Mouse (Mus musculus) effector memory CD4-positive, alpha-beta T cell, adult 5 months (primary cell): ENCODE results near the gene Gm13271. TPM values are rescaled to one million over a fixed set of nuclear protein-coding genes. Genes with fewer than 3 reads are reported as not detected.

Experiments
- polyA plus RNA-seq: library from polyadenylated mRNA; unstranded; fragments of 100-300 nt; shearing (Covaris generic); gene quantifications from one replicate; pipeline ENCODE4 v1.2.1, GENCODE M21; 2017

Gm13271 gene
- polyA plus RNA-seq, result not detected

DNA sequence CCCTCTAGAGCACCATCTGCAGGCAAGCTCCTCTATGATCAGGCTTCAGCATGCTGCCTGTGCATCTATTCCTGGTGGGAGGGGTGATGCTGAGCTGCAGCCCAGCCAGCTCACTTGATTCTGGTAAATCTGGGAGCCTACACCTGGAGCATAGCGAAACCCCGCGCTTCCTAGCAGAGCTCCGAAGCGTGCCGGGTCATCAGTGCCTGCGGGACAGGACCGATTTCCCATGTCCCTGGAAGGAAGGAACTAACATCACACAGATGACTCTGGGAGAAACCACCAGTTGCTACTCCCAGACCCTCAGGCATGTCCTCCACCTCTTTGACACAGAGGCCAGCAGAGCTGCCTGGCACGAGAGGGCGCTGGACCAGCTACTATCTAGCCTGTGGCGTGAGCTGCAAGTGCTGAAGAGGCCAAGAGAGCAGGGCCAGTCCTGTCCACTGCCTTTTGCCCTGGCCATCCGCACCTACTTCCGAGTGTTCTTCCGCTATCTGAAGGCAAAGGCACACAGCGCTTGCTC is at the start of gene Gm13271:
Gene Gm13271 (plus strand): TSS at position 51 of the 523 bp plus-strand sequence.

DNA sequence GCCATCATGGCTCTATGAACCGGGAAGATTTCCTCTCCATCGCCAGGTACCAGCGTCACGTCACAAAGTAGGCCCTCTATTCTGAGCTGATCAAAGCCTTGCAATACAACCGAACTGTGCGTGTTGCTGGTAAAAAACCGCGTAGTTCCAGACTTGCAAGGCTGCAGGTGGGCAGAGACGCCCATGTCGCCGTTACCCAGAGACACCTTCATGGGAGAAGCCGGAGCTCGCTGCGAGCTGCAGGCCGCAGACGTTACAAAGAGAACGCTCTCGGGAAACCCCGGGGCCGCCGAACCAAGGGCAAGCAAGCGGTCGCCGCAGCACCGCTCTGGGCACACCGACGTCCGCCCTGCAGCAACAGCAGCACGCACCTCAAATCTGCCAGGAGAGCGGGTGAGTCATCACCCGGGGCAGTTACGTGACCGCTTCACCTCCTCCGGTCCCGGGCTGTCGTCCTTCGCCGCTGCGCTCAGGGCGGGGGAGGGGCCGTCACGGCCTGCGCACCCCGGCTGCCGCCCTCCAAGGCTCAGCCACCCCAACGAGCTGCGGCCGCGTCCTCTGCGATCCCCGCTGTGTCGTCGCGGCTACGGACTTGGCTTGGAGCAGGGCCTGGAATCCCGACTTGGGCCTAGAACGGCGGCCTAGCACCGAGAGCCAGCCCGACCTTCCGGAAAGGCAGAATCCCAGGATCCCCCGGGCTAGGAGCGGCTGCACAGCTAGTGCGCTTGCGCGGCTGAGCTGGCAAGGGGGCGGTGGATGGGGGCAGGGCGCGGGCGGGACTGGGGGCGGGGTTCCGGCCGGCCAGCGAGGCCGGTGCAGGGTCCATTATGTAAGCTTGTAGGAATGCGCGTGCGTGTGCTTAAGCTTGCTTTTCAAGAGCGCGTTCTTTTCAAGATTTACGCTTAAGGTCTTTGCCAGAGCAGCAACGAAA is 32.6 kb upstream of the Gm13271 start, which contains the start of the genes Gm26566 and Klhl9:
Gene Gm26566 (plus strand): TSS at position 15 of the 931 bp plus-strand sequence.
Gene Klhl9 (minus strand): TSS at position 675 of the 931 bp plus-strand sequence.

DNA sequence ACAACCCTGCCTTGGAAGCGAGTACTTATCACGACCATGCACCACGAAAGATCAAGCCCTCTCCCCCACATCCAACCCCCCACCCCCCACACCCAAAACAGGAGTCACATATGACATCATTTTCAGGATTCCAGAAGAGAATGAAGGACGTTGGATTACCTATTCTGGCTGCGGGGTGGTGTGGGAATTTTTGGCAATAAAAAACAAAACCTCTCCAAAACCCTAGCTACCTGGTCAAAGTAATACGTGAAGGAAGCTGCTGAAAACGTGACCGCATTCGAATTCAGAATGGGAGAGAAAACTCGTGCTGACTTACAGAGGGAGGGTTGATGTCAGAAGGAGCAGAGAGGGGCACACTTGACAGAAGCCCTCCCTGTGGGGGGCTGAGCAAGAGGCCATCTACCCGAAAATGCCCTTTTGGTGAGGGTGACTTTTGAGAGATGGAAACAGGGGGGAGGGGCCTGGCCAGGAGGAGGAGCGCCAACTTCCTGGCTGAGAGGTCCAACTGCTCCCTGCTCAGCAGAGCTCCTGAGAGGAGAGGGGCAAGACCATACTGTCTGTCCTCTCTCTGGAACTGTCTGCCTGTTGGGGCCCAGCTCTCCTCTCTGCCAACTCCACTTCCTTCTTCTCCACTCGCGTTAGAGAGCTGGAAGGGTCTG is 5.1 kb downstream of the Gm13271 start, which contains the start of gene Gm13283:
Gene Gm13283 (plus strand): TSS at position 510 of the 659 bp plus-strand sequence.

DNA sequence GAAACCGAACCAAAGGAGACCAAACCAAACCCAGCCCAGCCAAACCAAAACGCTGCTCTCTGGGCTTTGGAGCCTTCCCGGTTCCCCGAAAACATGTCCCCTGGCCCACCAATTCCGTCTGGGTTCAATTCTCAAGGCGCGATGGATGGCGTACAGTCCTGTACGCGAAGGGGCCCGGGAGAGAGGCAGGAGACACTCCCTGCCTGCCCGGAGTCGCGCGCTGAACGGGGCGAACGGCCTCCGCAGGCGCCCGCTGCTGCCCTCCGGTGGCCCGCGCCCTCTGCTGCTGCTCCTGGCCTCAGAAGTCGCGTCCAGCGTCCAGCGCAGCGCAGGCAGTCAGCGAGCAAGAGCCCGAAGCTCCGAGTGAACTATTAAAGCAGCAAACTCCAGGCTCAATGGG is 18.9 kb downstream of the Gm13271 start, which contains the start of gene Gm13290:
Gene Gm13290 (plus strand): TSS at position 301 of the 400 bp plus-strand sequence.

DNA sequence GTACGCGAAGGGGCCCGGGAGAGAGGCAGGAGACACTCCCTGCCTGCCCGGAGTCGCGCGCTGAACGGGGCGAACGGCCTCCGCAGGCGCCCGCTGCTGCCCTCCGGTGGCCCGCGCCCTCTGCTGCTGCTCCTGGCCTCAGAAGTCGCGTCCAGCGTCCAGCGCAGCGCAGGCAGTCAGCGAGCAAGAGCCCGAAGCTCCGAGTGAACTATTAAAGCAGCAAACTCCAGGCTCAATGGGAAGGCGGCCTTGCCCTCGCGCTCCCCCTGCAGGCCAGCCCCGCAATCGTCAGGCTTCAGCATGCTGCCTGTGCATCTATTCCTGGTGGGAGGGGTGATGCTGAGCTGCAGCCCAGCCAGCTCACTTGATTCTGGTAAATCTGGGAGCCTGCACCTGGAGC is 22.0 kb downstream of the Gm13271 start, which contains the start of gene Gm13289:
Gene Gm13289 (plus strand): TSS at position 301 of the 400 bp plus-strand sequence.

DNA sequence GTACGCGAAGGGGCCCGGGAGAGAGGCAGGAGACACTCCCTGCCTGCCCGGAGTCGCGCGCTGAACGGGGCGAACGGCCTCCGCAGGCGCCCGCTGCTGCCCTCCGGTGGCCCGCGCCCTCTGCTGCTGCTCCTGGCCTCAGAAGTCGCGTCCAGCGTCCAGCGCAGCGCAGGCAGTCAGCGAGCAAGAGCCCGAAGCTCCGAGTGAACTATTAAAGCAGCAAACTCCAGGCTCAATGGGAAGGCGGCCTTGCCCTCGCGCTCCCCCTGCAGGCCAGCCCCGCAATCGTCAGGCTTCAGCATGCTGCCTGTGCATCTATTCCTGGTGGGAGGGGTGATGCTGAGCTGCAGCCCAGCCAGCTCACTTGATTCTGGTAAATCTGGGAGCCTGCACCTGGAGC is 24.9 kb downstream of the Gm13271 start, which contains the start of gene Gm13272:
Gene Gm13272 (plus strand): TSS at position 301 of the 400 bp plus-strand sequence.

DNA sequence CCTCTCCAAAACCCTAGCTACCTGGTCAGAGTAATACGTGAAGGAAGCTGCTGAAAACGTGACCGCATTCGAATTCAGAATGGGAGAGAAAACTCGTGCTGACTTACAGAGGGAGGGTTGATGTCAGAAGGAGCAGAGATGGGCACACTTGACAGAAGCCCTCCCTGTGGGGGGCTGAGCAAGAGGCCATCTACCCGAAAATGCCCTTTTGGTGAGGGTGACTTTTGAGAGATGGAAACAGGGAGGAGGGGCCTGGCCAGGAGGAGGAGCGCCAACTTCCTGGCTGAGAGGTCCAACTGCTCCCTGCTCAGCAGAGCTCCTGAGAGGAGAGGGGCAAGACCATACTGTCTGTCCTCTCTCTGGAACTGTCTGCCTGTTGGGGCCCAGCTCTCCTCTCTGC is 27.2 kb downstream of the Gm13271 start, which contains the start of gene Ifnz:
Gene Ifnz (plus strand): TSS at position 301 of the 400 bp plus-strand sequence.

DNA sequence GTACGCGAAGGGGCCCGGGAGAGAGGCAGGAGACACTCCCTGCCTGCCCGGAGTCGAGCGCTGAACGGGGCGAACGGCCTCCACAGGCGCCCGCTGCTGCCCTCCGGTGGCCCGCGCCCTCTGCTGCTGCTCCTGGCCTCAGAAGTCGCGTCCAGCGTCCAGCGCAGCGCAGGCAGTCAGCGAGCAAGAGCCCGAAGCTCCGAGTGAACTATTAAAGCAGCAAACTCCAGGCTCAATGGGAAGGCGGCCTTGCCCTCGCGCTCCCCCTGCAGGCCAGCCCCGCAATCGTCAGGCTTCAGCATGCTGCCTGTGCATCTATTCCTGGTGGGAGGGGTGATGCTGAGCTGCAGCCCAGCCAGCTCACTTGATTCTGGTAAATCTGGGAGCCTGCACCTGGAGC is 30.7 kb downstream of the Gm13271 start, which contains the start of gene Gm13276:
Gene Gm13276 (plus strand): TSS at position 301 of the 400 bp plus-strand sequence.

DNA sequence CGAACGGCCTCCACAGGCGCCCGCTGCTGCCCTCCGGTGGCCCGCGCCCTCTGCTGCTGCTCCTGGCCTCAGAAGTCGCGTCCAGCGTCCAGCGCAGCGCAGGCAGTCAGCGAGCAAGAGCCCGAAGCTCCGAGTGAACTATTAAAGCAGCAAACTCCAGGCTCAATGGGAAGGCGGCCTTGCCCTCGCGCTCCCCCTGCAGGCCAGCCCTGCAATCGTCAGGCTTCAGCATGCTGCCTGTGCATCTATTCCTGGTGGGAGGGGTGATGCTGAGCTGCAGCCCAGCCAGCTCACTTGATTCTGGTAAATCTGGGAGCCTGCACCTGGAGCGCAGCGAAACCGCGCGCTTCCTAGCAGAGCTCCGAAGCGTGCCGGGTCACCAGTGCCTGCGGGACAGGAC is 33.7 kb downstream of the Gm13271 start, which contains the start of gene Gm13277:
Gene Gm13277 (plus strand): TSS at position 231 of the 400 bp plus-strand sequence.

DNA sequence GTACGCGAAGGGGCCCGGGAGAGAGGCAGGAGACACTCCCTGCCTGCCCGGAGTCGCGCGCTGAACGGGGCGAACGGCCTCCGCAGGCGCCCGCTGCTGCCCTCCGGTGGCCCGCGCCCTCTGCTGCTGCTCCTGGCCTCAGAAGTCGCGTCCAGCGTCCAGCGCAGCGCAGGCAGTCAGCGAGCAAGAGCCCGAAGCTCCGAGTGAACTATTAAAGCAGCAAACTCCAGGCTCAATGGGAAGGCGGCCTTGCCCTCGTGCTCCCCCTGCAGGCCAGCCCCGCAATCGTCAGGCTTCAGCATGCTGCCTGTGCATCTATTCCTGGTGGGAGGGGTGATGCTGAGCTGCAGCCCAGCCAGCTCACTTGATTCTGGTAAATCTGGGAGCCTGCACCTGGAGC is 36.6 kb downstream of the Gm13271 start, which contains the start of gene Gm13278:
Gene Gm13278 (plus strand): TSS at position 301 of the 400 bp plus-strand sequence.

DNA sequence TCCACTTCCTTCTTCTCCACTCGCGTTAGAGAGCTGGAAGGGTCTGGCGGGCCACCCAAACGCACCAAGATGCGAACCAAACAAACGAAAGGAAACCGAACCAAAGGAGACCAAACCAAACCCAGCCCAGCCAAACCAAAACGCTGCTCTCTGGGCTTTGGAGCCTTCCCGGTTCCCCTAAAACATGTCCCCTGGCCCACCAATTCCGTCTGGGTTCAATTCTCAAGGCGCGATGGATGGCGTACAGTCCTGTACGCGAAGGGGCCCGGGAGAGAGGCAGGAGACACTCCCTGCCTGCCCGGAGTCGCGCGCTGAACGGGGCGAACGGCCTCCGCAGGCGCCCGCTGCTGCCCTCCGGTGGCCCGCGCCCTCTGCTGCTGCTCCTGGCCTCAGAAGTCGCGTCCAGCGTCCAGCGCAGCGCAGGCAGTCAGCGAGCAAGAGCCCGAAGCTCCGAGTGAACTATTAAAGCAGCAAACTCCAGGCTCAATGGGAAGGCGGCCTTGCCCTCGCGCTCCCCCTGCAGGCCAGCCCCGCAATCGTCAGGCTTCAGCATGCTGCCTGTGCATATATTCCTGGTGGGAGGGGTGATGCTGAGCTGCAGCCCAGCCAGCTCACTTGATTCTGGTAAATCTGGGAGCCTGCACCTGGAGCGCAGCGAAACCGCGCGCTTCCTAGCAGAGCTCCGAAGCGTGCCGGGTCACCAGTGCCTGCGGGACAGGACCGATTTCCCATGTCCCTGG is 39.4 kb downstream of the Gm13271 start, which contains the start of gene Gm13275:
Gene Gm13275 (plus strand): TSS at position 552 of the 740 bp plus-strand sequence.

DNA sequence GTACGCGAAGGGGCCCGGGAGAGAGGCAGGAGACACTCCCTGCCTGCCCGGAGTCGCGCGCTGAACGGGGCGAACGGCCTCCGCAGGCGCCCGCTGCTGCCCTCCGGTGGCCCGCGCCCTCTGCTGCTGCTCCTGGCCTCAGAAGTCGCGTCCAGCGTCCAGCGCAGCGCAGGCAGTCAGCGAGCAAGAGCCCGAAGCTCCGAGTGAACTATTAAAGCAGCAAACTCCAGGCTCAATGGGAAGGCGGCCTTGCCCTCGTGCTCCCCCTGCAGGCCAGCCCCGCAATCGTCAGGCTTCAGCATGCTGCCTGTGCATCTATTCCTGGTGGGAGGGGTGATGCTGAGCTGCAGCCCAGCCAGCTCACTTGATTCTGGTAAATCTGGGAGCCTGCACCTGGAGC is 42.4 kb downstream of the Gm13271 start, which contains the start of gene Gm13279:
Gene Gm13279 (plus strand): TSS at position 301 of the 400 bp plus-strand sequence.

DNA sequence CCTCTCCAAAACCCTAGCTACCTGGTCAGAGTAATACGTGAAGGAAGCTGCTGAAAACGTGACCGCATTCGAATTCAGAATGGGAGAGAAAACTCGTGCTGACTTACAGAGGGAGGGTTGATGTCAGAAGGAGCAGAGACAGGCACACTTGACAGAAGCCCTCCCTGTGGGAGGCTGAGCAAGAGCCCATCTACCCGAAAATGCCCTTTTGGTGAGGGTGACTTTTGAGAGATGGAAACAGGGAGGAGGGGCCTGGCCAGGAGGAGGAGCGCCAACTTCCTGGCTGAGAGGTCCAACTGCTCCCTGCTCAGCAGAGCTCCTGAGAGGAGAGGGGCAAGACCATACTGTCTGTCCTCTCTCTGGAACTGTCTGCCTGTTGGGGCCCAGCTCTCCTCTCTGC is 44.7 kb downstream of the Gm13271 start, which contains the start of gene Gm13285:
Gene Gm13285 (plus strand): TSS at position 301 of the 400 bp plus-strand sequence.

DNA sequence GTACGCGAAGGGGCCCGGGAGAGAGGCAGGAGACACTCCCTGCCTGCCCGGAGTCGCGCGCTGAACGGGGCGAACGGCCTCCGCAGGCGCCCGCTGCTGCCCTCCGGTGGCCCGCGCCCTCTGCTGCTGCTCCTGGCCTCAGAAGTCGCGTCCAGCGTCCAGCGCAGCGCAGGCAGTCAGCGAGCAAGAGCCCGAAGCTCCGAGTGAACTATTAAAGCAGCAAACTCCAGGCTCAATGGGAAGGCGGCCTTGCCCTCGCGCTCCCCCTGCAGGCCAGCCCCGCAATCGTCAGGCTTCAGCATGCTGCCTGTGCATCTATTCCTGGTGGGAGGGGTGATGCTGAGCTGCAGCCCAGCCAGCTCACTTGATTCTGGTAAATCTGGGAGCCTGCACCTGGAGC is 48.3 kb downstream of the Gm13271 start, which contains the start of gene Gm13287:
Gene Gm13287 (plus strand): TSS at position 301 of the 400 bp plus-strand sequence.

Other genes starting within 250 kb of the Gm13271 start
- gene Ifnb1, start 232.1 kb upstream of the Gm13271 start, polyA plus RNA-seq, result 0.69 TPM
- gene Ifna15, start 196.6 kb upstream of the Gm13271 start, polyA plus RNA-seq, result not detected
- not detected for gene Ifna14, start 183.1 kb upstream of the Gm13271 start, polyA plus RNA-seq
- not detected for gene Ifna9, start 162.5 kb upstream of the Gm13271 start, polyA plus RNA-seq
- not detected for gene Ifna12, start 151.5 kb upstream of the Gm13271 start, polyA plus RNA-seq
- not detected for gene C87499, start 120.5 kb upstream of the Gm13271 start, polyA plus RNA-seq
- gene Ifna13, start 110.4 kb upstream of the Gm13271 start, polyA plus RNA-seq, result not detected
- not detected for gene Ifna16, start 77.9 kb upstream of the Gm13271 start, polyA plus RNA-seq
- gene Ifna2, start 71.0 kb upstream of the Gm13271 start, polyA plus RNA-seq, result not detected
- gene Ifnab, start 63.5 kb upstream of the Gm13271 start, polyA plus RNA-seq, result not detected
- gene Gm26566, start 33.1 kb upstream of the Gm13271 start, polyA plus RNA-seq, result 0.66 TPM
- 19.4 TPM for gene Klhl9, start 32.4 kb upstream of the Gm13271 start, polyA plus RNA-seq
- not detected for gene Gm13283, start 5.3 kb downstream of the Gm13271 start, polyA plus RNA-seq
- gene Gm13290, start 19.0 kb downstream of the Gm13271 start, polyA plus RNA-seq, result not detected
- gene Gm13289, start 22.1 kb downstream of the Gm13271 start, polyA plus RNA-seq, result not detected
- not detected for gene Gm13272, start 25.0 kb downstream of the Gm13271 start, polyA plus RNA-seq
- gene Ifnz, start 27.3 kb downstream of the Gm13271 start, polyA plus RNA-seq, result not detected
- gene Gm13276, start 30.8 kb downstream of the Gm13271 start, polyA plus RNA-seq, result not detected
- not detected for gene Gm13277, start 33.8 kb downstream of the Gm13271 start, polyA plus RNA-seq
- gene Gm13278, start 36.7 kb downstream of the Gm13271 start, polyA plus RNA-seq, result not detected
- gene Gm13275, start 39.6 kb downstream of the Gm13271 start, polyA plus RNA-seq, result not detected
- gene Gm13279, start 42.5 kb downstream of the Gm13271 start, polyA plus RNA-seq, result not detected
- gene Gm13285, start 44.8 kb downstream of the Gm13271 start, polyA plus RNA-seq, result 0.65 TPM
- not detected for gene Gm13287, start 48.4 kb downstream of the Gm13271 start, polyA plus RNA-seq
- gene Gm13288, start 50.7 kb downstream of the Gm13271 start, polyA plus RNA-seq, result 0.32 TPM
- not detected for gene Ifna7, start 61.4 kb downstream of the Gm13271 start, polyA plus RNA-seq
- not detected for gene Ifna11, start 65.1 kb downstream of the Gm13271 start, polyA plus RNA-seq
- gene Ifna6, start 72.5 kb downstream of the Gm13271 start, polyA plus RNA-seq, result not detected
- gene Ifna5, start 80.7 kb downstream of the Gm13271 start, polyA plus RNA-seq, result not detected
- gene Ifna4, start 87.0 kb downstream of the Gm13271 start, polyA plus RNA-seq, result not detected
- not detected for gene Ifna1, start 95.2 kb downstream of the Gm13271 start, polyA plus RNA-seq
- not detected for gene Ifne, start 125.3 kb downstream of the Gm13271 start, polyA plus RNA-seq